Mouse (Mus musculus): ENCODE measurements at regions not wholly inside any gene's neighbourhood (a gene's known extent, or its start where the extent isn't known, plus 50 kb on each side); places are given as distances from the start of the nearest gene placed in this dataset.

GRCm38 (mm10) chr9:63849564-63850315 is 91.9 kb upstream of the Smad3 start:
- DNase-seq, result peak in 1 of 2 experiments; percentile 47

DNA sequence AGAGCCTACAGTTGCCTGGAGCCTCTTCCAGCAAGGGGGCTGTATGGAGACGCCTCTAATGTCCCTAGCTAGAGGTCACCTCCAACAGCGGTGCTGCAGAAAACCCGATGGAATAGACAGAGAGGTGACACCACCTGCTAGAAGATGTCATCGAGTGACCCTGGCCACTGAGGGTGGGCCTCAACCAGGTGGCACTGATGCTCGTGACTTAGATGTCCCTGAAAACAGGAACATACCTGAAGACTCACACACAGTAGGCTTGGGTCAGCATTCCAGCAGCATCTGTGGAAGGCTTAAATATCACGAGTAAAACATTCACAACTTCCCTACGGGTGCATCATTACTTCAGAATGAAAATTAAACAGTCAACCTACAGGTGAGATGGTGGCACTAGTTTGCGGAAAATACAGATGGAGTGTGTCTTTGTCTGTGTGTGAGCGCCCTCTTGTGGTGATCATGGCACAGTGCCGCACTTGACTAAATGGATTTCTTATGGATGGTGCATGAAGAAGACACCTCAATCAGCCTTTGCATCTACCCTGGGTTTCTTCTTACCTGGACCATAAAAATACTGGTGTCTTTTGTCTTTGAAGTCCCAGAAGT is 86.2 kb upstream of the Smad3 start:
- peak; percentile 84 to 86 for DNase-seq

GRCm38 (mm10) chr9:63843431-63843830 is 85.6 kb upstream of the Smad3 start:
- no peak for DNase-seq

DNA sequence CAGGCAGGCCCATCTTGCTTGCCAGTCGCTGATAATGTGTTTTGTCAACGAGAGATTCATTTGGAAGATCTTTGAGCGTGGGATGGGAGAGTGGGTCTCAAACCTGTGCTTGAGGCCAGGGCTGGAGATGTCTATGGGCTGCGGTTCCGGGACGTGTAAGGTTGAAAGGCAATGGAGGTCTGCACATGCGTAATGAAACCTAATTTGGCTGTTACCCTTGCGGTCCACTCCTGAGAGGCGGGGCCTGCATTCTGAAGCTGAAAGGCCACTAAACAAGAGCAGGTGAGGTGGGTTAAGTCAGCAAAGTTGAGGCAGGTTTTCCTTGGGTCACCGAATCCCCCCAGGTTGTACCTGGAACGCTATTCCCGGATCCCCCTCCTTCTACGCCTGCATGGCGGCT is 83.3 kb upstream of the Smad3 start:
- DNase-seq, result no peak

- DNase-seq, result no peak
Measured at GRCm38 (mm10) chr9:63838996-63839772, 81.4 kb upstream of the Smad3 start.

- no peak for DNase-seq
Measured at GRCm38 (mm10) chr9:63837552-63837951, 79.8 kb upstream of the Smad3 start.

GRCm38 (mm10) chr9:63836565-63837284 is 78.9 kb upstream of the Smad3 start:
- DNase-seq, result no peak

- DNase-seq, result peak in 1 of 2 experiments; percentile 13
Measured at GRCm38 (mm10) chr9:63836036-63836435, 78.2 kb upstream of the Smad3 start.

GRCm38 (mm10) chr9:63834416-63834815 is 76.6 kb upstream of the Smad3 start:
- peak; percentile 25 to 39 for DNase-seq

- no peak for DNase-seq
Measured at GRCm38 (mm10) chr9:63818163-63818562, 60.4 kb upstream of the Smad3 start.

DNA sequence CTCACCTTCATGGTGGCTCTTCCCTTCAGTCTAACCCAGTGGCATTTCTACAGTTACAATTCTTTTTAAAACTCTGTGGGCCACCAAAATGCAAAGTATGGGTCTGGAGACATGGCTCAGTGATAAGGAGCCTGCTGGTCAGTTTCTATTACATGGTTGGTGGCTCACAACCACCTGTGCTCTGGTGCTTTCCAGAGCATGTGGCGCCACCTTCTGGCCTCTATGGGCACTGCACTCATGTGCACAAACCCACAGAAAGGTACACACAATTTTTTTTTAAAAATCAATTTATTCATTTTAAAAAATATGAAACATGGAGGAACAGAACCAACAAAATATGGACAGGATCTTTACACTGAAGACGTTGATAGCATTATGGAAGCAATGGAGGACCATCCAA is 58.7 kb upstream of the Smad3 start:
- DNase-seq, result peak in 1 of 2 experiments; percentile 37

DNA sequence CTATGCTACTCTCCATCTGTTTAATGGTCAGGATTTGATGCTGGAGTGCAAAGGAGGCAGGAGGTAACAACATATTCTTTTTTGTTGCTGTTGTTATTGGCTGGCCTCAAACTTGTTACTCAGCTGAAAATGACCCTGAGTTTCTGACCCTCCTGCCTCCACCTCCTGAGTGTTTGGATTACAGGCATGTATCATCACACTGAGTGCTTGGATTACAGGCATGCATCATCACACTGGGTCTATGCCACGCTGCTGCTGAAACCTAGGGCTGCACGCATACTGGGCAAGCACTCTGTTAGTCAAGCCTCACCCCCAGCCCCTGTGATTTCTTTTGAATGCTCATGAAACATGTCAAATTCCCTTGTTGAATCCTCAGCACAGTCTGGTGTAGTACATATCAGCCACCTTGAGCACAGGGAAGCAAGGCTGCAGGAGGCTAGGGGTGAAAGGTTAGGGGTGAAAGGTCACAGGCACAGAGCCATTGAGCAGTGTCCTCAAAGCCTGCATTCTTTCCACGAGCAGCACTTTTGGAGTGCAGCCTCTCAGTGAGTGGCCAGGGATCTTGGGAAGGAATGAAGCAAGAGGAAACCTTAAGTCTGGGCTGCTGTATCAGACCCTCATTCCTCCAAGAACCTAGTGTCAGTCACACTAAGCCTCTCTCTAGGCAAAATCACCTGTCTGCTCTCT is 52.2 kb upstream of the Smad3 start:
- DNase-seq, result no peak

Data from cerebellum, postnatal 14 days (tissue).